Mouse (Mus musculus): ENCODE results near the gene Syt3. TPM values are rescaled to one million over a fixed set of nuclear protein-coding genes. Genes with fewer than 3 reads are reported as not detected.

Gene Syt3
- polyA plus RNA-seq, 2 experiments = 3.3 to 4.6 TPM

DNA sequence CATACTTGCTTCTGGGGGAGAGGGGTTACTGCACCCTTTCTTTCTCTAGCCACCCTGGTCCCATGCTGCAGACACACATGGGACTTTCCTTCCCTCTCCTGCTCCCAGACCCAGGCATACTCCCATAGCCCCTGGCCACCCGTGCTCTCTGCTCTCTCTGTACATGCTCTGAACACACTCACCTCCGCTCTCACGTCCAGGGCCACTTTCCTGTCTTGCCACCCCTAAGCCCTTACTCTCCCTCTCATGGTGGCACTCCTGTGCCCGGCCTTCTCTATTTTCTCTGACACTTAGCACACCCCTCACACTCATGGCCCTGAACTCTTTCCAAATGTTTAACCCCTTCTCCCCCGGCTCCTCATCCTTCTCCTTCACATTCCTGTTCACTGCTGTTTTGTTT, 25.9 kb upstream of the Syt3 start:
- no peak overlapping the region for H3K9ac ChIP-seq (ENCODE audit: low read depth, low read length, severe bottlenecking)
- ATAC-seq (ENCODE audit: low FRiP score, low read depth) = no peak
- 12% methylated on average over 5 of the region's 5 CpGs for WGBS
- no peak for TF ChIP-seq POLR2A (IDR thresholded peaks at IDR 0.05; ENCODE audit: borderline replicate concordance, extremely low read depth, insufficient read depth, insufficient read length)
- peaks cover 10% of the 10 kb centered on the region for H3K4me1 ChIP-seq (ENCODE audit: control insufficient read depth, insufficient read depth, low read length)
- H3K4me3 ChIP-seq (replicated peaks; ENCODE audit: low read length) = no peak overlapping the region
- no peak overlapping the region for H3K27ac ChIP-seq (replicated peaks; ENCODE audit: low read depth, low read length)
- H3K36me3 ChIP-seq (ENCODE audit: control insufficient read depth, insufficient read depth, low read length) = no peaks in the 10 kb centered on the region
- peaks cover 88% of the 10 kb centered on the region for H3K27me3 ChIP-seq (ENCODE audit: control insufficient read depth, insufficient read depth, low read length)
- H3K4me2 ChIP-seq (replicated peaks; ENCODE audit: low read depth, low read length, severe bottlenecking) = no peak overlapping the region
- no peaks in the 10 kb centered on the region for H3K9me3 ChIP-seq (ENCODE audit: control insufficient read depth, low read length)
- no peak for DNase-seq (ENCODE audit: low spot score)

DNA sequence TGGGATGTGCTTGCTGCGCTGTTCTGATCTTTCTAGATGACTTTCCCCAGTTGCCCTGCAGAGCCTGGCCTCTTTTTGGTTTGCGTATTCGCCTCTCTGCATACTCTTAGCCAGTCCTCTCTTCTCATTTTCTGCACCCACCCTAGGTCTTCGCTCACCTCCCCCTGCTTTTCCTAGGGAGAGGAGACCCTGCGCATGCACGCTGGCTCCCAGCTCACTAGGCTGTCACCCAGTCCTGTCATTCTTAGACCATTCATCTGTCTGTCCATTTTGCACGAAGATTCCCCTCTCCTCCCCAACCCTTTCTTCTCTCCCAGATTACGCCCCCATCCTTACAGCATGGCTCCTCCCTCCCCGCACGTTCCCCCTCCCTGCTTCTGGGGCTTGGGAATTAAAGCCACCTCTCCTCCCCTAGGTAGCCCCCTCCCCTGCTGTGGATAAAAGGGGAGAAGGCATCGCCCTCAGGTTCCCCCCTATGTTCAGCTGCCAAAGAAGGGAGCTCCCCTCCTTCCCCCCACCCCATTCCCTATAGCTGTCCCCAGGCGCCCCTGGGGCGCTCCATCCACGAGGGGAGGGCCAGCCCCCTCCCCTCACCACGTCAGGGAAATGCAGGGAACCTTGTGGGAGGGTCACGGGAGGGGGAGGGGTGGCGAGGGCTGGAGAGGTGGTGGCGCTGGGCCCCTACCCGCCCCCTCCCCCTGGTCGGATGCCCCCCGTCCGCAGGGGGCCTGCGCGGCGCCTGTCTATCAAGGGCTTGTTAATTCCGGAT, 24.8 kb upstream of the Syt3 start:
- DNase-seq (ENCODE audit: low spot score) (no peak), ATAC-seq (ENCODE audit: low FRiP score, low read depth) (no peak)
- Histone ChIP-seq H3K4me1 (ENCODE audit: control insufficient read depth, insufficient read depth, low read length) (peaks cover 4% of the 10 kb centered on the region; the same call in 1 of the 2 replicates), H3K9me3 (ENCODE audit: control insufficient read depth, low read length) (no peaks in the 10 kb centered on the region), H3K27me3 (ENCODE audit: control insufficient read depth, insufficient read depth, low read length) (peaks cover 77% of the 10 kb centered on the region), H3K4me3 (replicated peaks; ENCODE audit: low read length) (peak overlapping the region; percentile 44), H3K27ac (replicated peaks; ENCODE audit: low read depth, low read length) (no peak overlapping the region), H3K36me3 (ENCODE audit: control insufficient read depth, insufficient read depth, low read length) (no peaks in the 10 kb centered on the region), H3K9ac (ENCODE audit: low read depth, low read length, severe bottlenecking) (peak overlapping the region; percentile 28), H3K4me2 (replicated peaks; ENCODE audit: low read depth, low read length, severe bottlenecking) (peak overlapping the region; percentile 89)
- no peak for TF ChIP-seq POLR2A (IDR thresholded peaks at IDR 0.05; ENCODE audit: borderline replicate concordance, extremely low read depth, insufficient read depth, insufficient read length)
- 3% methylated on average over 22 of the region's 26 CpGs for WGBS

DNA sequence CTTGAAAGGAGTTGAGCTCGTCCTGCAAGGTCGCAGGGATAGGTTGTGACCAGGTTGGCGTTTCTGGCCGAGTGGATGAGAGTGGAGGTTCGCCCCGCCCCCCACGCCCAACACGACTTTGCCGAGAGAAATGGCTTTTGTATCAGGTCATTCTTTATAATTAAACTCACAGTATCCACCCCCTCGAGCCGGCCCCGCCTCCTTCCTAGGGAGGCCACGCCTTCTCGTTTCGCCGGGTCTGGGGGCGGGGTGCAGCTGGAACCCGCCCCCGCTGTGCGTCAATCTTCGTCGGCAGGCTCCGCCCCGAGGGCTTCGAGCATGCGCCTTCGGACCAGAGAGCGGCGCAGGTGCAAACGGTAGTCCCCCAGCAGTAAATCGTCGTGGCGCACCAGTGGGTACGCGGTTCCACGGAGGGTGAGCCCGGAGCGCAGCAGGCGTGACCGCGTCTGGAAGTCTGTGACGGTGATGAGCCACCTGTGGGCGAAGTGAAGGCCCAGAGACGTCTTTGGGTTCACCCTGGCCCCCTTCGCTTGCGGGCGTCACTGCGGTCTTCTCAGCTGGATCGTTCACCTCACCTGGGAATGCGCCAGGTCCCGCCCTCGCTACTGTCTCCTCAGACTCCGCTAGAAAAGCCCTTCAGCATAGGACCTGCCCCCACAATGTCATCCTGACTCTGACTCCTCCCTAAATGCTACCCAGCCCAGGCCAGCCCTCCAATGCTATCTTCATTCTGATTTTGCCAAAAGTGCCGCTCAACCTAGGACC, 23.8 kb upstream of the Syt3 start:
- peaks cover 4% of the 10 kb centered on the region; the same call in 1 of the 2 replicates for H3K4me1 ChIP-seq (ENCODE audit: control insufficient read depth, insufficient read depth, low read length)
- H3K4me3 ChIP-seq (replicated peaks; ENCODE audit: low read length) = peak overlapping the region; percentile 44
- H3K27ac ChIP-seq (replicated peaks; ENCODE audit: low read depth, low read length) = no peak overlapping the region
- ATAC-seq (ENCODE audit: low FRiP score, low read depth) = peak; percentile 76
- peaks cover 67% of the 10 kb centered on the region for H3K27me3 ChIP-seq (ENCODE audit: control insufficient read depth, insufficient read depth, low read length)
- no peak for TF ChIP-seq POLR2A (IDR thresholded peaks at IDR 0.05; ENCODE audit: borderline replicate concordance, extremely low read depth, insufficient read depth, insufficient read length)
- WGBS = under 1% methylated on average over 44 of the region's 54 CpGs
- DNase-seq (ENCODE audit: low spot score) = peak; percentile 80
- H3K4me2 ChIP-seq (replicated peaks; ENCODE audit: low read depth, low read length, severe bottlenecking) = peak overlapping the region; percentile 89
- H3K36me3 ChIP-seq (ENCODE audit: control insufficient read depth, insufficient read depth, low read length) = no peaks in the 10 kb centered on the region
- H3K9ac ChIP-seq (ENCODE audit: low read depth, low read length, severe bottlenecking) = peak overlapping the region; percentile 40
- H3K9me3 ChIP-seq (ENCODE audit: control insufficient read depth, low read length) = no peaks in the 10 kb centered on the region

DNA sequence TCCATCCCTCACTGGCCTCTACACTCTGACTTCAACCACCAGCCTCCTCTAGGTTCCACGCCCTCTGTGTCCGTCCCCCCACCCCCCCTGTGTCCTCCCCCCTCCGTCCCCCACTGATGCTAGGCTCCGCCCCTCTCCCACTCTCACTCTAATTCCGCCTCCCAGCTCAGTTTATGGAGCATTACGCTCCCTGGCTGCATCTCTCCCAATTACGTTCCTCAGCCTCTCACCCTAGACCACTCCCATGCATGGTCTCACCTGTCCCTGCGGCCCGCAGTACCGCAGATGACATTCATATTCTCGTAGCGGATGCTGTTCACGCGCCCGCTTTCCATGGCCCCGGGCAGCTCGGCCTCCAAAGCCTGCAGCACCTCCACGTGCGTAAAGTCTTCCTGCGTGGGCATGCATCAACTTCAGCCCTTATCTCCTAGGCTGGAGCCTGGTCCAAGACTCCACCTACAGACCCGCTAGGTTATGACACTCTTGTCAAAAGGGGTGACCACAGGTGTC, 23.1 kb upstream of the Syt3 start:
- Histone ChIP-seq H3K4me3 (replicated peaks; ENCODE audit: low read length) (peak overlapping the region; percentile 44; the same call in 1 of the 2 replicates), H3K27ac (replicated peaks; ENCODE audit: low read depth, low read length) (no peak overlapping the region), H3K4me2 (replicated peaks; ENCODE audit: low read depth, low read length, severe bottlenecking) (peak overlapping the region; percentile 89), H3K4me1 (ENCODE audit: control insufficient read depth, insufficient read depth, low read length) (peaks cover 4% of the 10 kb centered on the region; the same call in 1 of the 2 replicates), H3K27me3 (ENCODE audit: control insufficient read depth, insufficient read depth, low read length) (peaks cover 60% of the 10 kb centered on the region), H3K9ac (ENCODE audit: low read depth, low read length, severe bottlenecking) (peak overlapping the region; percentile 40; the same call in 1 of the 2 replicates), H3K9me3 (ENCODE audit: control insufficient read depth, low read length) (no peaks in the 10 kb centered on the region), H3K36me3 (ENCODE audit: control insufficient read depth, insufficient read depth, low read length) (no peaks in the 10 kb centered on the region)
- no peak for TF ChIP-seq POLR2A (IDR thresholded peaks at IDR 0.05; ENCODE audit: borderline replicate concordance, extremely low read depth, insufficient read depth, insufficient read length)
- ATAC-seq (ENCODE audit: low FRiP score, low read depth) (no peak), DNase-seq (ENCODE audit: low spot score) (no peak)
- WGBS = 11% methylated on average over 21 of the region's 21 CpGs

DNA sequence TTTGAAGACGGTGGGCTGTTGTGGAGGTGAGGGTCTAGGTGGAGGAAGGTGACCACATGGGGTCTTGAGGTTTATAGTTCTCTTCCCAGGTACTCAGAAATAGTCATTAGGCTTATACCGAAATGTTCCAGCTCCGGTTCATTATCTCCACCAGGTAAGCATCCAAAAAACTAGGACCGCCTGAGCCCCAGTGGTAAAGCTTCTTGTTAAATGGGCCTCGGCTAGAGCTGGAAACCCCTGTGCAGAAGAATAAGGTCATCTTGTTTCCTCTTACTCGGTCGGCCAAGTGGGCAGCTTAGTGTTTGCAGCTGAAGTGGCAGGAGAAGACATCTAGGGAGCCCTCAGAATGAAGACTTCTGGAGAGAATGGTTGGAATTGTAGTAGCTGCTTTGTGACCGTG, 11.2 kb upstream of the Syt3 start:
- Histone ChIP-seq H3K4me2 (replicated peaks; ENCODE audit: low read depth, low read length, severe bottlenecking) (no peak overlapping the region), H3K27me3 (ENCODE audit: control insufficient read depth, insufficient read depth, low read length) (no peaks in the 10 kb centered on the region), H3K27ac (replicated peaks; ENCODE audit: low read depth, low read length) (no peak overlapping the region), H3K4me3 (replicated peaks; ENCODE audit: low read length) (no peak overlapping the region), H3K4me1 (ENCODE audit: control insufficient read depth, insufficient read depth, low read length) (peaks cover 6% of the 10 kb centered on the region), H3K9me3 (ENCODE audit: control insufficient read depth, low read length) (no peaks in the 10 kb centered on the region), H3K36me3 (ENCODE audit: control insufficient read depth, insufficient read depth, low read length) (no peaks in the 10 kb centered on the region), H3K9ac (ENCODE audit: low read depth, low read length, severe bottlenecking) (no peak overlapping the region)
- 89% methylated on average over 8 of the region's 8 CpGs for WGBS
- no peak for TF ChIP-seq POLR2A (IDR thresholded peaks at IDR 0.05; ENCODE audit: borderline replicate concordance, extremely low read depth, insufficient read depth, insufficient read length)
- ATAC-seq (ENCODE audit: low FRiP score, low read depth) = no peak
- no peak for DNase-seq (ENCODE audit: low spot score)

Measured in limb, embryonic 14.5 days (tissue).